Mouse (Mus musculus) frontal cortex, postnatal 14 days (tissue): ENCODE data around the gene Phyhipl.

Source experiments
- DNase-seq, 2 experiments: peaks; one replicate each; pipeline ENCODE4 v3.0.0; 2022; ENCODE audit warnings: low spot score in 2 of 2

The Phyhipl gene

GRCm38 (mm10) chr10:70655828-70656227 is at the start of gene Phyhipl:
Phyhipl (minus strand) TSS chr10:70655965.
- DNase-seq, result no peak

GRCm38 (mm10) chr10:70703211-70703610 is 47.4 kb upstream of the Phyhipl start:
- DNase-seq, result no peak

- no peak for DNase-seq
Measured at GRCm38 (mm10) chr10:70699581-70699980, 43.8 kb upstream of the Phyhipl start.

- DNase-seq, result no peak
Measured at GRCm38 (mm10) chr10:70698014-70698413, 42.2 kb upstream of the Phyhipl start.

- no peak for DNase-seq
Measured at GRCm38 (mm10) chr10:70696748-70697585, 41.2 kb upstream of the Phyhipl start.

GRCm38 (mm10) chr10:70689346-70689745 is 33.6 kb upstream of the Phyhipl start:
- no peak for DNase-seq

- no peak for DNase-seq
Measured at GRCm38 (mm10) chr10:70688881-70689280, 33.1 kb upstream of the Phyhipl start.

GRCm38 (mm10) chr10:70686941-70687703 is 31.4 kb upstream of the Phyhipl start:
- DNase-seq, result no peak

- DNase-seq, result peak in 1 of 2 experiments; percentile 23
Measured at GRCm38 (mm10) chr10:70686505-70686904, 30.7 kb upstream of the Phyhipl start.

- no peak for DNase-seq
Measured at GRCm38 (mm10) chr10:70683508-70683907, 27.7 kb upstream of the Phyhipl start.

- DNase-seq, result no peak
Measured at GRCm38 (mm10) chr10:70677946-70678345, 22.2 kb upstream of the Phyhipl start.

- no peak for DNase-seq
Measured at GRCm38 (mm10) chr10:70656272-70656671, 507 bp upstream of the Phyhipl start.

- no peak for DNase-seq
Measured at GRCm38 (mm10) chr10:70654655-70655054, 1.1 kb downstream of the Phyhipl start.

- no peak for DNase-seq
Measured at GRCm38 (mm10) chr10:70654139-70654538, 1.6 kb downstream of the Phyhipl start.

GRCm38 (mm10) chr10:70651769-70652648 is 3.8 kb downstream of the Phyhipl start:
- no peak for DNase-seq

GRCm38 (mm10) chr10:70648831-70649230 is 6.9 kb downstream of the Phyhipl start:
- DNase-seq, result peak in 1 of 2 experiments; percentile 19

GRCm38 (mm10) chr10:70643131-70643530 is 12.6 kb downstream of the Phyhipl start:
- no peak for DNase-seq

- DNase-seq, result no peak
Measured at GRCm38 (mm10) chr10:70640896-70641596, 14.7 kb downstream of the Phyhipl start.

- DNase-seq, result no peak
Measured at GRCm38 (mm10) chr10:70640075-70640737, 15.6 kb downstream of the Phyhipl start.

GRCm38 (mm10) chr10:70637640-70638328 is 18.0 kb downstream of the Phyhipl start:
- DNase-seq, result no peak
